Mouse (Mus musculus) hindbrain, embryonic 12.5 days (tissue): ENCODE results near the gene Ccng2. TPM values are rescaled to one million over a fixed set of nuclear protein-coding genes. Genes with fewer than 3 reads are reported as not detected.

Source experiments
- ATAC-seq: fragments of 200-750 bp; cut with Nextera tagmentation; 2 replicates; pipeline ENCODE4 v1.8.0; 2017; ENCODE audit warnings: moderate TSS enrichment; ENCODE audit not compliant: low FRiP score
- H3K27ac ChIP-seq: fragments of 300-500 bp; sonication (generic); 2 replicates; pipeline ENCODE4 v1.5.1; 2016; ENCODE audit warnings: mild to moderate bottlenecking
- H3K27me3 ChIP-seq: fragments of 300-500 bp; sonication (generic); 2 replicates; pipeline ENCODE4 v1.6.1; 2016; ENCODE audit warnings: mild to moderate bottlenecking
- H3K36me3 ChIP-seq: fragments of 300-500 bp; sonication (generic); 2 replicates; pipeline ENCODE4 v1.6.1; 2016; ENCODE audit warnings: mild to moderate bottlenecking
- H3K4me1 ChIP-seq: fragments of 300-500 bp; sonication (generic); 2 replicates; pipeline ENCODE4 v1.6.1; 2016
- H3K4me2 ChIP-seq: fragments of 300-500 bp; sonication (generic); replicated peaks from 2 replicates; pipeline ENCODE4 v1.6.1; 2016; ENCODE audit warnings: mild to moderate bottlenecking
- H3K4me3 ChIP-seq: fragments of 300-500 bp; sonication (generic); 2 replicates; pipeline ENCODE4 v1.5.1; 2016; ENCODE audit warnings: mild to moderate bottlenecking
- H3K9ac ChIP-seq: fragments of 300-500 bp; sonication (generic); 2 replicates; pipeline ENCODE4 v1.6.1; 2016; ENCODE audit warnings: mild to moderate bottlenecking, moderate library complexity
- H3K9me3 ChIP-seq: fragments of 300-500 bp; sonication (generic); replicated peaks from 2 replicates; pipeline ENCODE4 v1.6.1; 2016; ENCODE audit warnings: mild to moderate bottlenecking
- WGBS: fragments of 180-500 bp; shearing (Covaris S2); methylation state at CpG from one replicate; pipeline ENCODE4 v1.1.7; 2016; 5-methylcytosine and 5-hydroxymethylcytosine counted together
- polyA plus RNA-seq: library from polyadenylated mRNA; unstranded; fragments of >200 nt; fragmentation: Nextera tagmentation; extraction: Ambion mirVana; gene quantifications from 2 replicates; pipeline ENCODE4 v1.2.1, GENCODE M21; 2016

Gene Ccng2
- polyA plus RNA-seq, 1 experiment from 2014 or later, result 123 TPM

- ATAC-seq, result no peak
- Histone ChIP-seq H3K4me1 (no peaks in the 10 kb centered on the region), H3K36me3 (no peaks in the 10 kb centered on the region), H3K4me3 (no peak overlapping the region), H3K27me3 (no peaks in the 10 kb centered on the region), H3K27ac (no peak overlapping the region), H3K9me3 (no peaks in the 10 kb centered on the region), H3K9ac (no peak overlapping the region), H3K4me2 (no peak overlapping the region)
- 86% methylated on average over 8 of the region's 8 CpGs for WGBS
Measured at GRCm38 (mm10) chr5:93239590-93240544, 27.2 kb upstream of the Ccng2 start.

GRCm38 (mm10) chr5:93245280-93245679, 21.8 kb upstream of the Ccng2 start:
- WGBS, result 52% methylated on average over 2 of the region's 2 CpGs

GRCm38 (mm10) chr5:93249940-93250578, 17.0 kb upstream of the Ccng2 start:
- WGBS, result 88% methylated on average over 6 of the region's 6 CpGs
- ATAC-seq, result no peak
- Histone ChIP-seq H3K4me1 (no peaks in the 10 kb centered on the region), H3K9me3 (no peaks in the 10 kb centered on the region), H3K9ac (no peak overlapping the region), H3K27me3 (no peaks in the 10 kb centered on the region), H3K4me2 (no peak overlapping the region), H3K4me3 (no peak overlapping the region), H3K36me3 (no peaks in the 10 kb centered on the region), H3K27ac (no peak overlapping the region)

More at GRCm38 (mm10) chr5:93245280-93245679, 21.8 kb upstream of the Ccng2 start:
- no peak overlapping the region for H3K4me3 ChIP-seq
- no peak overlapping the region for H3K27ac ChIP-seq
- no peak for ATAC-seq
- no peaks in the 10 kb centered on the region for H3K4me1 ChIP-seq
- no peaks in the 10 kb centered on the region for H3K36me3 ChIP-seq
- no peak overlapping the region for H3K9ac ChIP-seq
- no peak overlapping the region for H3K4me2 ChIP-seq
- no peaks in the 10 kb centered on the region for H3K27me3 ChIP-seq
- no peaks in the 10 kb centered on the region for H3K9me3 ChIP-seq

GRCm38 (mm10) chr5:93251001-93251760, 15.9 kb upstream of the Ccng2 start:
- 87% methylated on average over 12 of the region's 12 CpGs for WGBS

GRCm38 (mm10) chr5:93255759-93256265, 11.2 kb upstream of the Ccng2 start:
- Histone ChIP-seq H3K4me3 (no peak overlapping the region), H3K4me2 (no peak overlapping the region), H3K4me1 (no peaks in the 10 kb centered on the region), H3K9me3 (no peaks in the 10 kb centered on the region), H3K9ac (no peak overlapping the region), H3K27me3 (no peaks in the 10 kb centered on the region), H3K36me3 (no peaks in the 10 kb centered on the region), H3K27ac (no peak overlapping the region)
- 87% methylated on average over 5 of the region's 5 CpGs for WGBS
- ATAC-seq, result no peak

More at GRCm38 (mm10) chr5:93251001-93251760, 15.9 kb upstream of the Ccng2 start:
- no peak overlapping the region for H3K9ac ChIP-seq
- H3K9me3 ChIP-seq, result no peaks in the 10 kb centered on the region
- H3K4me3 ChIP-seq, result no peak overlapping the region
- H3K27ac ChIP-seq, result no peak overlapping the region
- no peak for ATAC-seq
- H3K4me2 ChIP-seq, result no peak overlapping the region
- no peaks in the 10 kb centered on the region for H3K4me1 ChIP-seq
- no peaks in the 10 kb centered on the region for H3K27me3 ChIP-seq
- H3K36me3 ChIP-seq, result no peaks in the 10 kb centered on the region

- ATAC-seq, result no peak
- Histone ChIP-seq H3K4me1 (no peaks in the 10 kb centered on the region), H3K9me3 (no peaks in the 10 kb centered on the region), H3K36me3 (no peaks in the 10 kb centered on the region), H3K4me2 (no peak overlapping the region), H3K4me3 (no peak overlapping the region), H3K27ac (no peak overlapping the region), H3K9ac (no peak overlapping the region), H3K27me3 (no peaks in the 10 kb centered on the region)
Measured at GRCm38 (mm10) chr5:93256820-93257405, 10.1 kb upstream of the Ccng2 start.

GRCm38 (mm10) chr5:93259349-93259748, 7.7 kb upstream of the Ccng2 start:
- H3K4me1 ChIP-seq, result no peaks in the 10 kb centered on the region
- ATAC-seq, result no peak
- H3K9me3 ChIP-seq, result no peaks in the 10 kb centered on the region
- no peak overlapping the region for H3K4me3 ChIP-seq
- no peak overlapping the region for H3K4me2 ChIP-seq
- H3K27ac ChIP-seq, result no peak overlapping the region
- no peaks in the 10 kb centered on the region for H3K27me3 ChIP-seq
- no peak overlapping the region for H3K9ac ChIP-seq
- H3K36me3 ChIP-seq, result no peaks in the 10 kb centered on the region

GRCm38 (mm10) chr5:93260983-93261382, 6.1 kb upstream of the Ccng2 start:
- WGBS, result 67% methylated on average over 3 of the region's 3 CpGs

GRCm38 (mm10) chr5:93262751-93263150, 4.3 kb upstream of the Ccng2 start:
- WGBS, result 95% methylated on average over 2 of the region's 2 CpGs

More at GRCm38 (mm10) chr5:93260983-93261382, 6.1 kb upstream of the Ccng2 start:
- H3K36me3 ChIP-seq, result no peaks in the 10 kb centered on the region
- H3K27ac ChIP-seq, result no peak overlapping the region
- H3K27me3 ChIP-seq, result no peaks in the 10 kb centered on the region
- no peaks in the 10 kb centered on the region for H3K9me3 ChIP-seq
- no peak for ATAC-seq
- H3K4me3 ChIP-seq, result no peak overlapping the region
- H3K4me2 ChIP-seq, result no peak overlapping the region
- H3K9ac ChIP-seq, result no peak overlapping the region
- H3K4me1 ChIP-seq, result peaks cover under 1% of the 10 kb centered on the region; the same call in 1 of the 2 replicates

GRCm38 (mm10) chr5:93263396-93264075, 3.5 kb upstream of the Ccng2 start:
- Histone ChIP-seq H3K27me3 (no peaks in the 10 kb centered on the region), H3K36me3 (no peaks in the 10 kb centered on the region), H3K27ac (no peak overlapping the region), H3K4me2 (no peak overlapping the region), H3K4me1 (peaks cover 5% of the 10 kb centered on the region; the same call in 1 of the 2 replicates), H3K4me3 (no peak overlapping the region), H3K9ac (no peak overlapping the region), H3K9me3 (no peaks in the 10 kb centered on the region)
- 80% methylated on average over 6 of the region's 6 CpGs for WGBS
- no peak for ATAC-seq

More at GRCm38 (mm10) chr5:93262751-93263150, 4.3 kb upstream of the Ccng2 start:
- no peaks in the 10 kb centered on the region for H3K9me3 ChIP-seq
- no peaks in the 10 kb centered on the region for H3K27me3 ChIP-seq
- H3K27ac ChIP-seq, result no peak overlapping the region
- peaks cover 5% of the 10 kb centered on the region; the same call in 1 of the 2 replicates for H3K4me1 ChIP-seq
- no peak overlapping the region for H3K4me2 ChIP-seq
- no peak overlapping the region for H3K9ac ChIP-seq
- no peak overlapping the region for H3K4me3 ChIP-seq
- no peak for ATAC-seq
- no peaks in the 10 kb centered on the region for H3K36me3 ChIP-seq

- Histone ChIP-seq H3K4me3 (no peak overlapping the region), H3K36me3 (no peaks in the 10 kb centered on the region), H3K4me1 (peaks cover 5% of the 10 kb centered on the region), H3K27ac (no peak overlapping the region), H3K9me3 (no peaks in the 10 kb centered on the region), H3K27me3 (no peaks in the 10 kb centered on the region), H3K9ac (no peak overlapping the region), H3K4me2 (no peak overlapping the region)
- WGBS, result 90% methylated on average over 1 of the region's 1 CpGs
- no peak for ATAC-seq
Measured at GRCm38 (mm10) chr5:93264136-93264700, 2.8 kb upstream of the Ccng2 start.
